Mouse (Mus musculus) c-Kit-positive CD71-positive TER-119-positive erythroid progenitor cells, embryonic 14.5 days (primary cell): ENCODE results near the gene C1ra.
"Not testable (repeated sequence)": the region's sequence is repeated elsewhere in the genome, so short reads cannot be mapped to it uniquely, and the experiment has no call there.

ENCODE experiments used
- DNase-seq: peaks from one replicate; pipeline ENCODE4 v3.0.0-alpha.2; 2013; ENCODE audit warnings: low spot score

C1ra gene

DNA sequence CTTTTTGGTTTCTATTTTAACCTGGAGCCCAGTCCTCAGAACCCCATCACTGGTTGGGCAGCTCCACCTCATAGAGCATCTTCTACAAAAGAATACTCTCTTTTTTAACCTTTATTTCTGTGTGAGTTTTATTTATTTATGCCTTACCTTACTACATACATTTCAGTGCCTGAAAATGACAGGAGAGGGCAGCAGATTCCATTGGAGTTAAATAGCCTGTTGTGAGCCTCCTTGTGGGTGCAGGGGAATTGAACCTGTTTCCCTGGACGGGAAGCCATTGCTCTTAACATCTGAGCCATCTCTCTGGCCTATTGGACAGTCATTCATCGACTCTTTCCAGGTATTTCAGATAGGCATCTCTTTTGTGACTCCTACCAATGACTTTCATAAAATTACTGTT lies 33.2 kb downstream of the C1ra start:
- DNase-seq = no peak

DNA sequence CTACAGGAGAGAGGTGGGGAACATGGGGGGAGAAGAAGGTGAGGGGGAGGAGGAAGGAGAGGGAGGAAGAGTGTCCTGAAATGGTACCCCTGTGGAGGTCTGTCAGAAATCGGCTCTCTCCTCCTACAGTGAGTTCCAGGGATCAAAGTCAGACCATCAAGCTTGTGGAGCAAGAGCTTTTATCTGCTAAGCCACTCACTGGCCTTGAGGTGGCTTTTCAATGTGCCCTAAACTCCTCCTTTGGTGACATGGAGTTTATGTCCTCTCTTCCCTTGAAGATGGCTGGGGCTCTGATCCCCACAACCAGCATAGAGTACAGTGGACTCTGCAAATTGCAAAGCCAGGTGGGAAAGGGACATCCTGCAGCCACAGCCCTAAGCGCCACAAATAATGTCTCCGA lies 35.8 kb downstream of the C1ra start:
- DNase-seq = not testable (repeated sequence)

DNA sequence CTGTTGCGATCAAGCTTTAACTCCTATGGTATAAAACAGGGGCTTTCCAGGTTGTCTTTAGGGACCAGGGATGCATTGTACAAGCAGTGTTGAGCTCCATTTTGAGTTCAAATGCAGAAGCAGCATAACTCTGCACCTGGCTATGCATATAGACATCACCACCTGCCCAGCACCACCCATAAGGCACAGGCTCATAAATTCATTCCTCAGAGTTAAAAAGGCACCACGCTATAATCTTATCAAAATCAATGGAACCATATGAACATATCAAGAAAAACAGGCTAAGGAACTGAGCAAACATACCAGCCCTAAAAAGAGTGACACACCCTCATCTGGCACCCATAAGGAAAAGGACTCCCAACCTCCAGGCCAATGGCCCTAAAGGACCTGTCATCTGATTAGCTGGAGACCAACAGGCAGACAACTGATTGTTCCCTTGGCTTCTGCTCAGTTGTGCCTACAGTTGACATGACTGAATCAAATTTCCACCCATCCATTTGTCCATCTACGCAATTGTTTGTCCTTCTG lies 36.9 kb downstream of the C1ra start:
- no peak for DNase-seq

DNA sequence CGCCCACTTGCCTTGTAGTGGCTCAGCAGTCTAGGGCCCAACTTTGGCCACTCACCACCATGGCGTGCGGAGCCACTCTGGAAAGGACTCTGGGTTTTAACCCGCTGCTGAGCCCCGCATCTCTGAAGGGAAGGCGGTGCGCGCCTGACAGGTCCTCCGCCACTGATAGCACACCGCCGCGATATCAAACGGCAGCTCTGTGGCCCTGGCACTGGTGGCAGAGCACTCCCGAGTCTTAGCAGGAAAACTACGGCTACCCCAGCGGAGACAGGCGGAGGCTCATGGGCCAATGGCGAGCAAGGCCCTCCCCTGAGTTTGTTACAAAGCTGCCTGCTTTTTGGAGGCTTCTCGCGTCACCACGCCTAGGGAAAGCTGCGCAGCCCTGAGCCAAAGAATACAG lies 40.6 kb downstream of the C1ra start:
- DNase-seq = no peak

DNA sequence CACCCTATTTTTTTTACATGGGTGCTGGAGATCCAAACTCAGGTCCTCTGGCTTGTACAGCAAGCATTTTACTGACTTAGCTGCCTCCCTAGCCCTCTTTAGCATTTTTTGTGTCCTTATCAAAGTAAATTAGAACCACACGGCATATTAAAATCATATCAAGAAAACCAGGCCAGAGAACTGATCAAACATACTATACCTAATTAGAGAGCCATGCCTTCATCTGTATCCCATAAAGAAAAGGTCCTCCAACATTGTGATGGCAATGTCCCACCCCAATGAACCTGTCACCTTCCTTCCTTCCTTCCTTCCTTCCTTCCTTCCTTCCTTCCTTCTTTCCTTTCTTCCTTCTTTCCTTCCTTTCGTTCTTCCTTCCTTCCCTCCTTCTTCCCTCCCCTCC lies 43.8 kb downstream of the C1ra start:
- not testable (repeated sequence) for DNase-seq

DNA sequence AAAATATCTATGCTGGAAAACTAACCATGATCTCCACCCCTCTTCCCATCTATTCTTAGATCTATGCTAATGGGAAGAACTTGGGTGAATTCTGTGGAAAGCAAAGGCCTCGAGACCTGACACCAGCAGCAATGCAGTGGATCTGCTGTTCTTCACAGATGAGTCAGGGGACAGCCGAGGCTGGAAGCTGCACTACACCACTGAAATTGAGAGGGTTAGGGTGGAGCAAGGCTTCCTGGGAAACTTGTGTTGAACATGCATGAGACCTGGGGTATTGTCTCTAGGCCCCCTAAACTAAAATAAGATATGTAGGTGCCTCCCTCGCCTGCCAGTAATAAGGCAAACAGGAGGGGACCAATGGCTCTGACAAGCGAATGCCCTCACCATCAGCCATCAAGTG lies 49.0 kb downstream of the C1ra start:
- not testable (repeated sequence) for DNase-seq

DNA sequence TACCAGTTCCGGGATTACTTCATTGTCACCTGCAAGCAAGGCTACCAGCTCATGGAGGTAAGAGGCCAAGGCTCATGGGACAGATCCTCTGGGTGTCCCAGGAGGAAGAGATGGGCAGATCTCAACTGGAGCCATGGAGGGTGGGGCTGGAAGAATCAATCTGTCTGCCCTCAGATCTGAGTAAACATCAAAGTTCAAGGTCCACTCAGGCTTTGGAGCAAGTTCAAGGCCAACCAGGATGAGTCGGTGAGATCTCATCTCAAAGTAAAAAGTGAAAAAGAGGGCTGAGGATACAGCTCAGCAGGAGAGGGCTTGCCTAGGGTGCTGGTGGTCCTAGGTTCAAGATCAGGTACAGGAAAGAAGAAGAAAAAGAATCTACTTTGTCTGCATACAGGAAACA lies 49.4 kb downstream of the C1ra start:
- not testable (repeated sequence) for DNase-seq

DNA sequence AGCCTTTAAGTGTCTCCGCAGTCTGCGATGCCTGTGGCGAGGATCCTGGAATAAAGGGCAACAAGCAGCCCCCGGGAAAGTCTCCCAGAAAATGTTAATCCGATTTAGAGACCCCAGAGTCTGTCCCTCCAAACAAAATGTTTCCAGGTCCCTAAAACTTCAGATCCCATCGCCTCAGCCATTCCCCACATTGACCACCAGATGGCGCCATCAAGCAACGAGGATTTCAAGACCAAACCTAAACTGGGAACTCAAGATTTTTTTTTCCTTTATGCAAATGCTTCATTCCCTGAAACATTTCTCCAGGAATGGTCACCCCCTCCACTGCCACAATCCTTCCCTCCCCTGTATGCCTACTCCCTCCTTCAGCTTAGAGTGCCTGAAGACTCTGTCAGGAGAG lies 57.8 kb downstream of the C1ra start, which contains the start of gene C1rb:
Gene C1rb (plus strand): TSS at position 269 of the 400 bp plus-strand sequence.
- DNase-seq = peak; percentile 65
